ENCODE assay signal across 8 mouse cellular contexts in genomic region chr3:122730741-122731235, GRCm38 (mm10). TPM values are rescaled to one million over a fixed set of nuclear protein-coding genes. Genes with fewer than 3 reads are reported as not detected.
DNase-seq lines count a peak whose midpoint lies in the region; ATAC-seq and TF ChIP-seq lines count a peak whose summit lies in the region.

No protein-coding gene starts in this region.

- H3K4me2 ChIP-seq in lung, embryonic 16.5 days (ENCODE audit: low read depth, low read length), result peak overlapping the region; percentile 82

- no peaks in the 10 kb centered on the region for H3K36me3 ChIP-seq in lung, embryonic 16.5 days (ENCODE audit: control insufficient read depth, insufficient read depth, low read length)
- no peaks in the 10 kb centered on the region for H3K36me3 ChIP-seq in limb, embryonic 10.5 days

- 0 out of 2 replicates have a peak, but pooled peaks have one; percentile 0 for ATAC-seq in lung, embryonic 16.5 days (ENCODE audit: low read depth)

- no peak for TF ChIP-seq CTCF in embryonic fibroblast, embryonic 13.5 days (IDR thresholded peaks at IDR 0.05; ENCODE audit: borderline replicate concordance, insufficient read depth, low read length)
- no peak for TF ChIP-seq CTCF in olfactory bulb, adult 2 months (IDR thresholded peaks at IDR 0.05; ENCODE audit: insufficient read depth, low read depth, low read length)

- no peaks in the 10 kb centered on the region for H3K27me3 ChIP-seq in lung, embryonic 16.5 days (ENCODE audit: control insufficient read depth, insufficient read depth, low read depth, low read length)
- no peaks in the 10 kb centered on the region for H3K27me3 ChIP-seq in limb, embryonic 10.5 days (ENCODE audit: low read depth, poor library complexity, severe bottlenecking)

- peak overlapping the region; percentile 98 for H3K27ac ChIP-seq in lung, embryonic 16.5 days (ENCODE audit: low read length)
- H3K27ac ChIP-seq in embryonic fibroblast, embryonic 13.5 days (ENCODE audit: insufficient read depth, low read length), result no peak overlapping the region
- H3K27ac ChIP-seq in limb, embryonic 10.5 days, result peak overlapping the region; percentile 95
- no peak overlapping the region for H3K27ac ChIP-seq in olfactory bulb, adult 2 months (ENCODE audit: insufficient read depth, low read depth, low read length)

- DNase-seq in lung, postnatal 36 days, result no peak
- no peak for DNase-seq in limb, embryonic 10.5 days (ENCODE audit: low spot score)
- DNase-seq in gastrocnemius, postnatal 25 days, result no peak
- DNase-seq in kidney, postnatal 10 days, result no peak
- DNase-seq in retina, embryonic 14.5 days (ENCODE audit: low spot score), result no peak

- peaks cover 3% of the 10 kb centered on the region; the same call in 1 of the 2 replicates for H3K4me1 ChIP-seq in lung, embryonic 16.5 days (replicated peaks; ENCODE audit: control insufficient read depth, insufficient read depth, low read length)
- no peaks in the 10 kb centered on the region for H3K4me1 ChIP-seq in embryonic fibroblast, embryonic 13.5 days (ENCODE audit: control insufficient read depth, insufficient read depth, low read length)
- peaks cover 28% of the 10 kb centered on the region for H3K4me1 ChIP-seq in limb, embryonic 10.5 days
- peaks cover 10% of the 10 kb centered on the region; the same call in 1 of the 2 replicates for H3K4me1 ChIP-seq in olfactory bulb, adult 2 months (ENCODE audit: control insufficient read depth, insufficient read depth, low read length)

- TF ChIP-seq POLR2A in embryonic fibroblast, embryonic 13.5 days (IDR thresholded peaks at IDR 0.05; ENCODE audit: low read depth, low read length), result no peak
- no peak for TF ChIP-seq POLR2A in olfactory bulb, adult 2 months (IDR thresholded peaks at IDR 0.05; ENCODE audit: insufficient read depth, low read depth, low read length)

- H3K9me3 ChIP-seq in lung, embryonic 16.5 days (ENCODE audit: control insufficient read depth, low read length), result no peaks in the 10 kb centered on the region
- H3K9me3 ChIP-seq in limb, embryonic 10.5 days (replicated peaks), result no peaks in the 10 kb centered on the region

- WGBS in lung, embryonic 16.5 days, result 1% methylated on average over 13 of the region's 13 CpGs
- WGBS in limb, embryonic 10.5 days, result 2% methylated on average over 13 of the region's 13 CpGs
- WGBS in olfactory bulb, adult 2 months, result 2% methylated on average over 13 of the region's 13 CpGs

- peak overlapping the region; percentile 81 for H3K4me3 ChIP-seq in lung, embryonic 16.5 days (ENCODE audit: low read length)
- H3K4me3 ChIP-seq in embryonic fibroblast, embryonic 13.5 days (ENCODE audit: insufficient read depth, low read length), result peak overlapping the region; percentile 53
- H3K4me3 ChIP-seq in limb, embryonic 10.5 days, result peak overlapping the region; percentile 82
- H3K4me3 ChIP-seq in olfactory bulb, adult 2 months (ENCODE audit: insufficient read depth, low read depth, low read length), result peak overlapping the region; percentile 71

- peak overlapping the region; percentile 93 for H3K9ac ChIP-seq in lung, embryonic 16.5 days (ENCODE audit: low read length)

RNA-seq across cellular contexts. Expression of gene Pde5a, which starts 2.0 kb away (rescaled TPM):
- polyA plus RNA-seq in lung, embryonic 16.5 days (2015; fragmentation: Nextera tagmentation; extraction: Ambion mirVana), result 23.7 and 24.7 TPM in 2 replicates
- 9.3 and 12.2 TPM in 2 replicates for polyA plus RNA-seq in embryonic fibroblast, embryonic 13.5 days (2011; ENCODE audit: insufficient read length, low read depth, missing spikeins)
- polyA plus RNA-seq in limb, embryonic 10.5 days (2016; fragmentation: Nextera tagmentation; extraction: Ambion mirVana), result 2.6 and 2.7 TPM in 2 replicates
- polyA plus RNA-seq in olfactory bulb, adult 2 months (2012; ENCODE audit: insufficient read depth, insufficient read length, low replicate concordance, missing spikeins), result not detected in 2 replicates
- 1 to 10 TPM; 2.3 to 3.0 TPM for total RNA-seq in gastrocnemius, postnatal 25 days (2021)

Comparison
In these comparisons a context has a peak if more than half of its experiments do, and no peak if none do; other contexts are left out.
1. H3K27ac ChIP-seq: peak in lung, embryonic 16.5 days (single experiment) and limb, embryonic 10.5 days (single experiment); none in embryonic fibroblast, embryonic 13.5 days (single experiment) and olfactory bulb, adult 2 months (single experiment).
2. Peak in every context shown above with its lines, with median percentiles within 50 percentile points of each other: H3K4me3 ChIP-seq.